Mouse (Mus musculus): Measurements from ENCODE around the gene Hnrnpm.
"Not testable (repeated sequence)": the region's sequence is repeated elsewhere in the genome, so short reads cannot be mapped to it uniquely, and the experiment has no call there.

Gene Hnrnpm

GRCm38 (mm10) chr17:33669681-33670080, 17.0 kb downstream of the Hnrnpm start:
- no peak for DNase-seq (ENCODE audit: low spot score)

- no peak for DNase-seq (ENCODE audit: low spot score)
These were observed 19.8 kb downstream of the Hnrnpm start for GRCm38 (mm10) chr17:33666813-33667212.

- DNase-seq (ENCODE audit: low spot score) = no peak
These were observed 36.7 kb downstream of the Hnrnpm start for GRCm38 (mm10) chr17:33649781-33650475.

- DNase-seq (ENCODE audit: low spot score) = no peak
These were observed 41.6 kb downstream of the Hnrnpm start for GRCm38 (mm10) chr17:33645073-33645472.

- no peak for DNase-seq (ENCODE audit: low spot score)
These were observed 42.6 kb downstream of the Hnrnpm start for GRCm38 (mm10) chr17:33644068-33644467.

- DNase-seq (ENCODE audit: low spot score) = no peak
These were observed 46.9 kb downstream of the Hnrnpm start for GRCm38 (mm10) chr17:33639743-33640142.

- no peak for DNase-seq (ENCODE audit: low spot score)
These were observed 49.0 kb downstream of the Hnrnpm start, which contains the start of gene Pram1 for GRCm38 (mm10) chr17:33637516-33638276. Gene Pram1 (plus strand): TSS chr17:33638056.

GRCm38 (mm10) chr17:33637038-33637437, 49.6 kb downstream of the Hnrnpm start:
- no peak for DNase-seq (ENCODE audit: low spot score)

- no peak for DNase-seq (ENCODE audit: low spot score)
These were observed 54.9 kb downstream of the Hnrnpm start for GRCm38 (mm10) chr17:33631796-33632195.

GRCm38 (mm10) chr17:33631236-33631635, 55.4 kb downstream of the Hnrnpm start:
- DNase-seq (ENCODE audit: low spot score) = no peak

GRCm38 (mm10) chr17:33630171-33630895, 56.3 kb downstream of the Hnrnpm start:
- DNase-seq (ENCODE audit: low spot score) = no peak

GRCm38 (mm10) chr17:33629487-33630125, 57.1 kb downstream of the Hnrnpm start:
- no peak for DNase-seq (ENCODE audit: low spot score)

GRCm38 (mm10) chr17:33628621-33629486, 57.8 kb downstream of the Hnrnpm start, which contains the start of gene Zfp414:
Gene Zfp414 (plus strand): TSS chr17:33629090.
- DNase-seq (ENCODE audit: low spot score) = peak; percentile 94

GRCm38 (mm10) chr17:33627281-33627680, 59.4 kb downstream of the Hnrnpm start:
- DNase-seq (ENCODE audit: low spot score) = no peak

GRCm38 (mm10) chr17:33613726-33614125, 72.9 kb downstream of the Hnrnpm start:
- DNase-seq (ENCODE audit: low spot score) = not testable (repeated sequence)

GRCm38 (mm10) chr17:33610548-33610947, 76.1 kb downstream of the Hnrnpm start:
- no peak for DNase-seq (ENCODE audit: low spot score)

- DNase-seq (ENCODE audit: low spot score) = no peak
These were observed 79.4 kb downstream of the Hnrnpm start for GRCm38 (mm10) chr17:33607273-33607672.

- DNase-seq (ENCODE audit: low spot score) = no peak
These were observed 84.7 kb downstream of the Hnrnpm start for GRCm38 (mm10) chr17:33601947-33602346.

GRCm38 (mm10) chr17:33600831-33601230, 85.8 kb downstream of the Hnrnpm start:
- no peak for DNase-seq (ENCODE audit: low spot score)

GRCm38 (mm10) chr17:33599836-33600475, 86.7 kb downstream of the Hnrnpm start:
- DNase-seq (ENCODE audit: low spot score) = no peak

- DNase-seq (ENCODE audit: low spot score) = no peak
These were observed 88.2 kb downstream of the Hnrnpm start for GRCm38 (mm10) chr17:33598506-33598905.

Data from urinary bladder, postnatal 14 days (tissue).